Mouse (Mus musculus) ovary, postnatal 14 days (tissue): ENCODE data around the gene Rmnd5b.

Experiments
- DNase-seq: peaks from one replicate; pipeline ENCODE4 v3.0.0; 2022; ENCODE audit warnings: low spot score

Rmnd5b gene

DNA sequence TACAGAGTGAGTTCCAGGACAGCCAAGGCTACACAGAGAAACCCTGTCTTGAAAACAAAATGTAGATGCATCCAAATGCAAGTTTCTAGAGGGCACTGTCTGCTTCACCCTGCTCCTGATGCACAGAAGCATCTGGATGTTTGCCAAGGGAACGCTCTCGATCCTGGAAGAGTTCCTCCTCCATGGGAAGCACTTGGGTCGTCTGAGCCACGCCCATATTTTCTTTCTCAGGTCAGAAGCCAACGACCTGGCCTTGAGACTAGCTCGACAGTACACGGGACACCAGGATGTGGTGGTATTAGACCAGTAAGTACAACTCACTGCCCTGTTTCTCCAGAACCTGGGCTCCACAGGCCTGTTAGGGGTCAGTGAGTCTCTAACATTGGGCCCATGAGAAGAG lies 44.5 kb downstream of the Rmnd5b start:
- DNase-seq = no peak

- no peak for DNase-seq
These were observed 45.7 kb downstream of the Rmnd5b start for GRCm38 (mm10) chr11:51590002-51590401.

DNA sequence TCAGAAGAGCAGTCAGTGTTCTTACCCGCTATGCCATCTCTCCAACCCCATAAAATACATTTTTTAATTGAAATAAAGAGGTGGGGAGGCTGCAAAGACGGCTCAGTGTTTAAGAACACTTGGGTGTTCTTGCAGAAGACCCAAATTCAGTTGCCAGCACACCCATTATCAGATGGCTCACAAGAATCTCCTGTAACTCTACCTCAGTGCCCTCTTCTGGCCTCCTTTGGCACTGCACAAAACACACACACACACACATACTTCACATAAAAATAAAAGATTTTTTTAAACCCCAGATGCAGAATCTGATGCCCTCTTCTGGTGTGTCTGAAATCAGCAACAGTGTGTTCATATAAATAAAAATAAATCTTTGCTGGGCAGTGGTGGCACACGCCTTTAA lies 46.9 kb downstream of the Rmnd5b start:
- DNase-seq = no peak

DNA sequence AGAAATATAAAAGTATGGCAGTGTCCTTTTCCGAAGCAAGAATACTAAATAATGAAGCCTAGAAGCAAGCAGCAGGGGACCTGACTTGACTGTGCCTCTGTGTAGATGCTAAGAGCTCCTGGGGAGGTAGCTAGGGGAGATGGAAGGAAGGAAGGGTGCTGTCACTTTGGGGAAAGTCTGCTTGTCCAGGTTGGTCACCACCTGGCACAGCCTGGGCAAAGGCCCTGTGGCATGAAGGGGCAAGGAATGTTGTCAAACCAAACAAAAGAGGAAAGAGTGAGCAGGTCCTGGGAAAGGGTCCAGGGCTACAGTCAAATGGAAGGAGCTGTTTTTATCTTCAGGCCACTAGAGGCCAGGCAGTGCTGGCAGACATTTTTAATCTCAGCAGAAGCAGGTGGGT lies 48.6 kb downstream of the Rmnd5b start:
- DNase-seq = no peak

GRCm38 (mm10) chr11:51586411-51586810 lies 49.3 kb downstream of the Rmnd5b start:
- no peak for DNase-seq

- DNase-seq = no peak
These were observed 50.0 kb downstream of the Rmnd5b start for GRCm38 (mm10) chr11:51585608-51586252.

DNA sequence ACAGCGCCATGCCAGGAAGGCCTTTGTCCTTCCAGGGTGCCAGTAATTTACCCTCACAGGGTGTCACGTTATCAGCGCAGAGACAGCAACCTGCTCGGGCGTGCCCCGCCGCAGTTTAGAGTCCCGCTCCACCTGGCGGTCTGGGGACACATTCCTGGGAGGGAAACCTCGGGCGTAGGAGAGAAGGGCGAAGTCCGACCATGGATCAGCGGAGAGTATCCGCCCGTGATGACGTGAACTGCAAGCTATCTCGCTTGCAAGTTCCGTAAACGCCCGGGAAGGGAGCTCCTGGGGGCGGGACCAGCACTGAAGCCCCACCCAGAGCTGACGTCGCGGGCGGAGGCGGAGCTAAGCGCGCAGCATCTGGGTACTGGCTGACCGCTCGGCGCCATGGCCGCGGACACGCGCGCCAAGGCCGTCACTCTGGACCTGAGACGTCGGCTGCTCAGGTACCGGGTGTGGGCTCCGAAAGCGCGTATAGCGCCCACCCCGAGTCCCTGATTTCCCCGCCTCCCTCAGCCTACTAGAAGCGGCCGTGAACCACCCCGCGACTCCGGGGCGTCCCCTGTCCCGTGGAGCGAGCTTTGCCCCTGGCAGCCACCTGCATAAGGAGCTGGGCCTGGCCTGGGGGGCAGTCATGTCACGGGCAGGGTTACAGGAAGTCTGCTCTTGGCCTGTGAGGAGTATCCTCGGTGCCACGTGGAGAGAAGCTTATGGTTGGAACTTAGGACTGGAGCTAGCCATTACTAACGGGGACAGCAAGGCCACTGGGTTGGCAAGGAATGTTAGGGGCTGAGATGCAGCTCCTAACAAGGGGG lies 51.1 kb downstream of the Rmnd5b start, which contains the start of gene Phykpl:
TSS of gene Phykpl (plus strand) at position 327 of the 818 bp plus-strand sequence.
- DNase-seq = peak; percentile 97

- DNase-seq = peak; percentile 32
These were observed 51.7 kb downstream of the Rmnd5b start for GRCm38 (mm10) chr11:51584057-51584430.

DNA sequence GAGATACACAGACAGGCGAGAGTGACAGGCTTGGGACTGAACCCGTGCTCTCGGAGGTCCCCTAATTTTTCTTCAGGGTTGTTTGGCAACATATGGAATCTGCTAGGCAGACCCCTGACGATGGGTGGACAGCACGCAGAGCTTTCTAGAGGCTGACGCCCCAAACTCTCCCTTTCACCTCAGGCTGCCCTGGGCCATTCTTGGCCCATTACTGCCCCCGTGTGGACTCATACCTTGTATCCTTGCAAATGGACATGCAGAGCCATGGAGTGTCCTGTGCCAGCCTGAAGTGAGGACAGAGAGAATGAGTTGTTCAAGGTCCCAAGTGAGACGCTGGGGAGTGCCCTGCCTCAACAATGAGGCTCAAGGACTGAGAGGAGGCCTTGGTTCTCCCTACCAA lies 53.0 kb downstream of the Rmnd5b start:
- DNase-seq = peak; percentile 69

GRCm38 (mm10) chr11:51579024-51579423 lies 56.7 kb downstream of the Rmnd5b start:
- no peak for DNase-seq

GRCm38 (mm10) chr11:51577587-51577986 lies 58.1 kb downstream of the Rmnd5b start:
- no peak for DNase-seq

DNA sequence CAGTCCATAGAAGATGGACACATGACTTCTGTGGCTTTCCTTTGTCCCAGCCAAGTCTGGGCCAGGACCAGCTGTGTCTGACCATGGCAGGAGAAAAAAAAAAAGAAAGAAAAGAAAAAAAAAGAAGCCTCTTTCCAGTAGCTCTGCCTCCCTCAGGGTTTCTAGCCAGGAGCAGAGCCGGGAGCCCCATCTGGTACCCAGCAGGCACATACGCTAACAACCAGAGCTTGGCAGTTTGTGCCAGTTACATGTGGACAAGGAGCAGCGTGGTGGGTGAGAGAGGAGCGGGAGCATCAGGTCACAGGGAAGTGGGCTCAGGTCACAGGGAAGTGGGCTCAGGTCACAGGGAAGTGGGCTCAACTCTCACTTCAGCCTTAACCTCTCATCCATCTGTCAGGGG lies 59.2 kb downstream of the Rmnd5b start:
- DNase-seq = no peak
